Mouse (Mus musculus): ENCODE data around the gene Gramd1a. TPM values are rescaled to one million over a fixed set of nuclear protein-coding genes. Genes with fewer than 3 reads are reported as not detected.
A peak's percentile ranks its signal among the peaks of the same experiment; 100 is the strongest.

Gramd1a gene
- 10 to 100 TPM; 42.8 to 45.8 TPM for total RNA-seq (2021)
- long read RNA-seq, experiment 1, partial matches to known transcripts = 11 of 57 reads
- long read RNA-seq, experiment 1, other reads (novel, unspliced or antisense) = 46 of 57 reads
- long read RNA-seq, experiment 2, partial matches to known transcripts = 18 of 66 reads
- long read RNA-seq, experiment 2, other reads (novel, unspliced or antisense) = 48 of 66 reads

DNA sequence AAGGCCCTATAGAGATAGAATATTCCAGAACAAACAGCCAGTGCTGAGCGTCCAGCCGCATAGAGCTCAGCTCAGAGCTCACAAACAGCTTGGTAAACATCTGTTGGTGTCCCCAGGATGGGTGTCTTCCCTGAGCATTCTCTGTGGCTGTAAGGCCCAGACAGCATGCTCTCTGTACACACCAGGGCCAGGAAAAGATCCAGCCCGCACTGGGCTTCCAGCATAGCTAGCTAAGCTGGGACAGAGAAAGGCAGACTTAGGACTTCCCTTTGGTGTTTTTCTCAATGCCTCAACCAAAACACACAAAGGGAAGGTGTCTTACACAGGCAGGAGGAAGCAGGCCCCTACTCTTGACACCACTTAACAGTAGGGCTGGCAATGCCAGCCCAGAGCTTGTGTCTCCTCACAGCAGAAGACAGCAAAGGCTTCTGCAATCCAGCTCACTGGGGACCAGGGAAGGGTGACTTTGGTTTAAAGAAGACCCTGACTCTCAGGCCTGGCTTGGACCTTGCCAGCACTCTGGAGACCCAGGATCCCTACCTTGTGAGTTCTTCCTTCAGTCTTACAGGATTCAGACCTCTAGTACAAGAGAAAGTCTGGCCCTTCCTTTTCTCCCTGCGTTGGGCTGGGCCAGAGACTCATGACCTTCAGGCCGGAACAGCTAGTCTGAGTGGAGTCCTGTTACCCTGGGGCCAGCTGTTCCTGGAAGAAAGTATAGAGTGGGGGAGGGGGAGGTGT lies at the start of gene Gramd1a:
Gene Gramd1a, minus strand, starts transcription at position 601 of the 738 bp plus-strand sequence.
- no peak for DNase-seq (ENCODE audit: low spot score in 2 of 2)

DNA sequence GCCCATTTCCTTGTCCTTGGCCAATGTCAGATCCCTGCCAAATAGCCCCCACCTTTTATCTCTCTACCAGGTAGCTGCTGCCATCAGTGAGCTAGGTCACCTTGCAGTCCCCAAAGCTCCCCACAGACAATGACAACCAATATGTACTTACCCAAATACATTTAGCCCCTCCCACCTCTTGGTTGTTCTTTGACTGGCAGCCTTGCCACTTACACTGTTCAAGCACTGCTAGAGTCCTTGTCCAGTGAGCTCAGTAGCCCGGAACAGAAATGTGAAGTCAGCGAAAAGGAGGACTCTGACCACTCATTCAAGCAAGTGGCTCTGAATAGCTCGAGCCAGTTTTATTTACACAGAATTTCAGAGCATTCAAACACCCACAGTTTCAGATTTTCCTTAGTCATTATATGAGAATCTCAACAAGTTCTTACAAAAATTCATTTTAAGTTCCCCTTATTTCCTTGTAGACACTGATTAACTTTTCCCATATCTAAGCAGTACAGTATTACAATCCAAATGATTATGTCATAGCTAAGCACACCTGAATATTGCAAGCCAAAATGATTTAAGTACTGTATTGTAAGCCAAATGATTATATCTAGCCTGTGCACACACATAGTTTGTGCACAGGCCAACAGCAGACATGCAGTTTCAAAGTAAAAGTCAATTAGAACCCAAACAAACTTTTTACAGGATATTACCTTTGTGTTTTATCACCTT lies 40.1 kb upstream of the Gramd1a start:
- no peak for DNase-seq (ENCODE audit: low spot score in 2 of 2)

DNA sequence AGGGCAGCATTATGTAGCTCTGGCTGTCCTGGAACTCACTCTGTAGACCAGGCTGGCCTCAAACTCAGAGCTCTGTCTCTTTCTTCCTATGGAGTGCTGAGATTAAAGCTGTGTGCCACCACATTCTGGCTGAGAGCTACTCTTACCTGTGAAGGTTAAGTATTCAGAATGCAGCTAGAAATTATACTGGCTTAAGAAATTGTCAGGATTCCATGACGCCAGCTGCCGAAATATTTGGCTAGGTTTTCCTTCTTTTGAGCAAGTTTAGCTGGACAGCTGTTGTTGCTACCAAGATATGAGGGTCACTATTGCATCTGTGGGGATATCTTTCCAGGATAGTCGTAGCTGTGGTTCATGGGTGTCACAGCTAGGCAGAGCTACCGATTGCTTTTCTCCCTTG lies 29.0 kb upstream of the Gramd1a start:
- no peak for DNase-seq (ENCODE audit: low spot score in 2 of 2)

DNA sequence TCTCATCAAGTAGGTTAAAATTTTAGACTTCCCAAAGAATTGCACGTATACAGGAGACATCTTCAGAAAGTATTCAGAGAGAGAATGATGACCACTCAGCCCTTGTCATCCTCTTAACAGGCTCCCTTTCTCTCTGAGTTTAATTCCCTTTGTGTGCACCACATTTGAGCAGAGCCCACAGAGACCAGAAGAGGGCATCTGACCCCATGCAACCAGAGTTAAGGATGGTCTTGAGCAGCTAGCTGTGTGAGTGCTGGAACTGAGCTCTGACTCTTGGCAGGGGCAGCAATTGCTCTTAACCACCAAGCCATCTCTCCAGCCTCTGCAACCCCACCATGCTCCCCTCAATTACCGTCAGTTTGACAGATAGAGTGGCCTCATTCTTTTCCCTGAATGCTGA lies 27.2 kb upstream of the Gramd1a start:
- DNase-seq (ENCODE audit: low spot score in 2 of 2) = no peak

DNA sequence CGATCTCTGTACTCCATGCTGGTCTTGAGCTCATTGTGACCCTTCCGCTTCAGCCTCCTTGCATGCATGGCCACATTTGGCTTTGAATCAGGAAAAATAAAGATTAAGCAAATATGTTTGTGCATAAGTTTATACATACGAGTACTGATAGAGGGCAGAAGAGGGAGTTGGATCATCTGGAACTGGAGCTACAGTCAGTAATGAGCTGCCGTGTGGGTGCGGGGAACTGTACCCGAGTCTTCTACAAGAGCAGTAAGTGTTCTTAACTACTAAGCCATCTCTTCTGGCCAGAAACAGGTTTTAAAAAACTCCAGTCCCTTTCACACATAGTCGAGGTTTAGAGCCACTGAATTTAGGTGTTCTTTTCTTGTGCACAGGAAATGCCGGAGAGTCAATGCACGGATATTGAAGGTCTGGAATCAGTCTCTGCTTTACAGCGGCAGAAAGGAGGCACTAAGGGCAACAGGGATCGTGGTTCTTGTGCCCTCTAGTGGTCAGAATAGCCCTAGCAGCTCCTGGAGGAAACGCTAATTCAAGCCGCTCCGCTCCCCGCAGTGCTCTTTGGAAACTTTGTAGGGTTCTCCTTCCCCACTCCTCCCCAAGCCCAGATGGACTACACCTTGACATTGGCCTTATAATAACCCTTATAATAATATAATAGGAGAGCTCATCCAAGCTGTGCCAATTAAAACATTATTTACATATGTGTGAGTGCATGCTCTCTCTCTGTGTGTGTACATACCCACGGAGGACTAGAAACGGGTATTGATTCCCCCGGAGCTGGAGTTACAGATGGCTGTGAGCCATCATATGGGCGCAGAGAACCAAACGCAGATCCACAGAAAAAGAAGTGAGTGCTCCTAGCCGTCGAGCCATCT lies 21.4 kb upstream of the Gramd1a start:
- peak; percentile 56 to 72 for DNase-seq (ENCODE audit: low spot score in 2 of 2)

DNA sequence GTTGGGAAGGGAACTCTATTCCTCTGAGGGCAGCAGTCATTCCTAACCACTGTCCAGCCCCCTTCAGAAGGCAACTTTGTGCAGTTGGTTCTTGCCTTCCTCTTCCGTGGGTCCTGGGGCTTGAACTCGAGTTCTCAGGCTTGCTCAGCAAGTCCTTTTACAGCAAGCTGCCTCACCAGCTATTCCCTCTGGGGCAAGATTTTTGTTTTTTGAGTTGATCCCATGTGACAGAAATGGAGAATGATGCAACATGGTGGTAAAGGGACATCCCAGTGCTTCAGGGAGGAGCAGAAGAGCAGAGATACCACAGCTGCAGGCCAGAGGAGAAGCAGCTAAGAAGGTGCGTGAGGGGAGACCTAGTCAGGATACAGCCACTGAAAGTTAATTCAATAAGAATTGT lies 19.4 kb upstream of the Gramd1a start:
- DNase-seq (ENCODE audit: low spot score in 2 of 2) = no peak

DNA sequence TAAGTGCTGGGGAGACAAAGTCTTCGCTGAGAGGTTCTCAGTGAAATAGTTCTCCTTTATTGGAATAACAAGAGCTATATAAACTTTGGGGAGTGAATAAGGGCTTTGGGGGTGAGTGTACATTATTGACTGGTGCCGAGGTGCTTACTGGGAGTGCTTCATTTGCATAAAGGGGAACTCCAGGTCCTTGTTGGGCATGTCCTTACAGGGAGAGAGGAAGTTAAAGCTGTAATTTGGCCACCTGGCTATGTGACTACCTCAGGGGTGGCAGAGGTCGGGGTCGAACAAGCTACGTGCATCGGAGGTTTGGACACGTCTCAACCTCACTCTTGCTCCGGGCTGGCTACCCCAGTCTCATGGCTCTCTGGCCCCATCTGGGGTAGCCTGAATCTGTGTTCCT lies 18.8 kb upstream of the Gramd1a start:
- DNase-seq (ENCODE audit: low spot score in 2 of 2) = no peak

DNA sequence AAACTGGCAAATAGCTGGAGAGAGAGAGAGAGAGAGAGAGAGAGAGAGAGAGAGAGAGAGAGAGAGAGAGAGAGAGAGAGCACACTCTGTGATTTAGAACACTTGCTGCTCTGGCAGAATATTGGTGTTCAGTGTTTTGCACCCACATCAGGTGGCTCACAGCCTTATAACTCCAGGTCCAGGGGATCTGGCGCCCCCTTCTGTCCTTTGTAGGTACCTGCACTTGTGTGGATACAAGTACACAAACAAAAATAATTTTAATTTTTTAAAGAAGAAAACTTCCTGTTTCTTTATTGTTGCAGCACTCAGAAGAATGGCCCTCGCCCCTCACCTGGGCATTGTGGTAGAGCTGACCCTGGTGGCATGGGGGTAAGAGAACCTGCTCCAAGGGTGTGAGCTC lies 16.5 kb upstream of the Gramd1a start:
- DNase-seq (ENCODE audit: low spot score in 2 of 2) = no peak

DNA sequence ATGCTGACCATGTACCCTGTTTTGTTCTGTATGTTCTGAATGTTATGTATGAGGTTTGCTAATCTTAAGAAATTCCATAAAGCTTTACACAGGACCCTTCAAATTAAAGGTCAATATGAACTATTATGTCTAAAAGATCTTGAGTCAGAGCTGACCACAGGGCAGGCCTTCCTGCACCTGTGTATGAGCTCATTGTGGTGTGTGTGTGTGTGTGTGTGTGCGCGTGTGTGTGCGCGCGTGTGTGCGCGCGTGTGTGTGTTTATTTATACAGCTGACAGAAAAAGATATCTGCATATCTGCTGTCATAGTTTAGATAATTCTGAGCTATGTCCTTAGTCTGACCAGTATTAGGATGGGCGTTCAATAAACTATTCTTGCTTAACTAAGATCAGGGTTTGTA lies 14.8 kb upstream of the Gramd1a start:
- DNase-seq (ENCODE audit: low spot score in 2 of 2) = no peak

DNA sequence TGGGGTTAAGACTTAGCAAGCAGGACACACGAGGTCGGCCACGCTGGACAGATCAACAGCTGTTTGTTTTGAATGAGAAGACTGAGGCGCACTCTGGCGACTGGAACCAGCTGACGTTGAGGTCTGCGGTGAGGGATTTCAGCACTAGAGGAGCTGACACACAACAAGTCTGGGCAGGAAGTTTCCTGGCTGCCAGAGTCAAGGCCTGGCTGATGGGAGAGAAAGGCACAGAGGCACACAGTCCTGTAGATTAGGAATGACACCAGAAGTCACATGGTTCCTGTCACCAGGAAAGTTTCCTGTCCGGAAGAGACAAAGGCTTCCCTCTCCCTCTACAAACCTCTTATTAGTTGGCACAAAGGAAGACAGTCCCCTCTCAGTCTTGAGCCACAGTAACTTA lies 12.7 kb upstream of the Gramd1a start:
- peak in 1 of 2 experiments; percentile 23 for DNase-seq (ENCODE audit: low spot score in 2 of 2)

DNA sequence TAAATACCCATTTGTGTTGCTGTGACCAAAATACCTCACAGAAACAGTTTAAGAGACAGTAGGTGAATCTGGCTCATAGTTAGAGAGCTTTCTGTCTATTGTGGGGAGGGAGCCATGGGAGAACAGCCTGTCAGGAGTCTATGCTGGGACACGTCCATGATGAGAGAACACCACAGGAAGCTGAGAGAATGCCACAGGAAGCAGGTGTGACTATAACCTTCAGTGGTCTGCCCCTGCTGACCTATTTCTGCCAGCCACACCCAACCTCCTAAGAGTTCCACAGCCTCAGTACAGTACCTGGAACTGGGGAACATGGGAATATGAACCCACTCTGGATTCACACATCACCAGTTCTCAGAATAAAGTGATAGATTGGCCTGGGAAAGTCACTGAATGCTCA lies 9.1 kb upstream of the Gramd1a start:
- DNase-seq (ENCODE audit: low spot score in 2 of 2) = no peak

DNA sequence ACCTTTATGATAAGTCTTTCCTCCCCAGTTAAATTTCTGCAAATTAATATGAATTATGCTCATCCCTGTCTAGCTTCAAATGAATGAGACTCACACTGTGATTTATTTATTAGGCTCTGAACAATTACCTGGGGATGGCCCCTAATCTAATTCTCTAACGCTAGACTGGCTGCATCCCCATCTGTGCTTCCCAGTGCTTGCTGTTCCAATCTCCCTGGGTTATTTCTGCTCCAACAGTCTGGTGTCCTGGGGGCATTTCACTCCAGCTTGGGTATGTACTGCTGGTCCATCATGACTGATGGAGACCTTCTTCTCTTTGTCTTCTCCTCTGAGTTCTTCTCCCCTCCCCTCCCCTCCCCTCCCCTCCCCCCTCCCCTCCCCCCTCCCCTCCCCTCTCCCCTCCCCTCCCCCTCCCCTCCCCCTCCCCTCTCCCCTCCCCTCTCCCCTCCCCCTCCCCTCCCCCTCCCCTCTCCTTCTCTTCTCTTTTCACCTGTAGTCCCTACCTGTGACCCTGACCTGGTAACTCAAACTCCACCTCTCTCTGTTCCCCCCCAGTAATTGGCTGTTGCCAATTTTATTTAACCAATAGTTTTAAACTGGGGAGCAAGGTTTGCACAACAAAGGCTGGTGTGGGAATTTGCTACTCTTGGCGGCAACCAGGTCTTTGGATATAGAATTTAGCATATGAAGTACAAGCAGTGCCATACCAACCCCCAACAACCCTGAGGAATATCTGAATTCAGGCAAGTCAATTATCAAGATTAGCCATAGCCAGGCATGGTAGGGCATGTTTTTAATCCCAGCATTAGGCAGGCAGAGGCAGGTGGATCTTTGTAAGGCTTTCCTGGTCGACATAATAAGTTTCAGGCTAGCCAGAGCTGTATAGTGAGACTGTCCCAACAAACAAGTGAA lies 8.2 kb upstream of the Gramd1a start:
- no peak for DNase-seq (ENCODE audit: low spot score in 2 of 2)

DNA sequence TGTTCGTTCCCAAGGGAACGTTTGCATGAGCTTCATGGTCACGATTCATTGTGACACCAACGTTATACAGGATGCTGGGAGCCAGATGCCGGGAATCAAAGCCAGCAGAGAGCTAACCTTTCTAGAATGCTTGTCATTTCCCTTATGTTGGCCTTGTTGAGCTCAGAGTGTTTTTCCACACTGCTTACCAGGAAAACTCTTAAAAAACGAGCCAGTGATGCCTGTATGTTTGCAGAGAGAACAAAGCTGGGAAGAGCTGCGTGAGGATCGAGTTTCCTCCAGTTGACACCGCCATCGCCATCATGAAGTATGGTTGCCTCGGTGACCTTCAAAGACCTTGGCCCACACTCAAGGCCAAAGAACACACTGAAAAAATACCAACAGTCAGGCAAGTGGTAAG lies 6.6 kb upstream of the Gramd1a start:
- no peak for DNase-seq (ENCODE audit: low spot score in 2 of 2)

DNA sequence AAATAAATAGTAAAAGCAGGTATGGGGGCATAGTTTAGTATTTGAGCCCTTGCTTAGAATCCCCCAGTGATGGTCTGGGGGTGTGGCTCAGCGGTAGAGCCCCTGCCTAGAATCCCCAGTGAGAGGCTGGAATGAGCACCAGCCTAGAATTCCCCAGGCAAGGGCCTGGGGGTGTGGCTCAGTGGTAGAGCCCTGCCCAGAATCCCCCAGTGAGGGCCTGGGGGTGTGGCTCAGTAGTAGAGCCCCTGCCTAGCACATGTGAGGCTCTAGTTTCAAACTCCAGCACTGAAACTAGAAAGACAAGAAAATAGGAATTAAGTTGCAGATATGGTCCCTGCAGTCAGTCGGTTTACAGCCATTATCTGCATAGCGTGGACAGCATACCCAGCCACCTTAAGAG lies 6.1 kb upstream of the Gramd1a start:
- no peak for DNase-seq (ENCODE audit: low spot score in 2 of 2)

DNA sequence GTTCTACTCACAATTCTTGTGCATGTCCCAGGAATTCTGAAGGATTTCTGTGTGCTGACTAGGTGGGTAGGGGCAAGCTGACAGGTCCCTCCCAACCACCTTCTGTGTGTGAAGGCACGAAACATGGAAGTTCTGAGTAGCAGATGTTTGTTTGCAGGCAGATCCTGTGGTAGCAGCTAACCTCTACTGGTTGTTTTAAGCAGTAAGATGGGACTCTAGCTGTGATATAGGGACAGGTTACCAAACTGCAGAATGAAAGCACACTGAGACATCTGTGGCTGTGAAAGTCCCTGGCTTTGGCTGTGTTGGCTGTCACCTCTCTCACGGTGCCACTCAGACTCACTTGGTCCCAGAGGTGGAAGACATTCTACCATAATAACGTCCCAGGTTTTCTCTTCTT lies 5.5 kb upstream of the Gramd1a start:
- no peak for DNase-seq (ENCODE audit: low spot score in 2 of 2)

DNA sequence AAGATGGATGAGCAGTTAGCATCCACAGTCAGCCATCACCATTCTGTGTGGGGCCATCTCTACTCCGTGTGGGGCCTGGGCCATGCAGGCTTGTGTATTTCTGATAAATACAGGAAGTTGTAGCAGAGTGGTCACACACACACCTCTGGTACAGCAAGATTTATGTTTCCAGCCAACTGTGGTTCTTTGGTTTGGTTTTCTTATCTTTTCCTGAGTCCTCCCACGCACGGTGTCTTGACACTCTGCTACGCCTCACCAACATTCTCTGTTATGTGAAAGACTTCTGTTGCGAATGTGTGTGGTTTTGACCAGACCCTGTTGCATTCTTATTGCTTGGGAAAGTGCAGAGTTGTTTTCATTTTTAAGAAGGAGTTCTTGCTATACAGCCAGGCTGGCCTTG lies 5.1 kb upstream of the Gramd1a start:
- no peak for DNase-seq (ENCODE audit: low spot score in 2 of 2)

DNA sequence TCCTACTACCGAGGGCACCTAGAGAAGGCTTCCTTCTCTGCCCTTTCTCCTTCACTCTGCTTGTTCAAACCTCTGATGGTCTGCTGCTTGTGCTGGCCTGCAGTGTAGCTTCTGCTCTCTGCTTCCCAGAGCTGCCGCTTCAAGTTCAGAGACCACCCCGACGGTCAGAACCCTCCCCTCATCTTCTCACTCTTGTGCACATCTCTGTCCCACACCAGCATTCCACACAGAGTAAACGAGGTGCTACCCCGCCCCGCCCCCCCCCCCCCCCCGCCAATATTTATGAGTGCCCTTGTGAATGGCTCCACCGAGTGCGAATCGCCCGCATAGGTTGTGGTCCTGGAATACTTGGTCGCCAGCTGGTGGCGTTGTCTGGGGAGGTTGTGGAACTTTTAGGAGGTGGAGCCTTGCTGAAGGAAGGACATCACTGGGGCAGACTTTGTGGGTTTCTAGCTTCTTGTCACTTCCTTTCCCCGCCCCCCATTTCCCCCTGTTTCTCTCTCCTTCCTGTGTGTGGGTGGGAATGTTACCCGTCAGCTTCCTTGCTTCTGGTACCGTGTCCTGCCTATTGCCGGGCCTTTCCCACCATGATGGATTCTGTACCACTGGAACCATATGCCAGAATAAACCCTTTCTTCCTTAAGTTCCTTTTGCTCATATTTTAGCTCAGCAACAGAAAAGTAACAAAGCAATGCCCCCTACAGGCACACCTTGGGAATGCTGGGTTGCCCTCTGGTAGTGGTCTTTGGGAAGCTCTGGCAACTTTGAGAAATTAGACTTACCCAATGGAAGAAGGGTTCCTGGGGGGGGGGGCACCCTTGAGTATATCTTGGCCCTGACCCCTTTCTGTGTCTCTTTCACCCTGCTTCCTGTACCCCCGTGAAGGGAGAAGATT lies 585 bp upstream of the Gramd1a start:
- no peak for DNase-seq (ENCODE audit: low spot score in 2 of 2)

DNA sequence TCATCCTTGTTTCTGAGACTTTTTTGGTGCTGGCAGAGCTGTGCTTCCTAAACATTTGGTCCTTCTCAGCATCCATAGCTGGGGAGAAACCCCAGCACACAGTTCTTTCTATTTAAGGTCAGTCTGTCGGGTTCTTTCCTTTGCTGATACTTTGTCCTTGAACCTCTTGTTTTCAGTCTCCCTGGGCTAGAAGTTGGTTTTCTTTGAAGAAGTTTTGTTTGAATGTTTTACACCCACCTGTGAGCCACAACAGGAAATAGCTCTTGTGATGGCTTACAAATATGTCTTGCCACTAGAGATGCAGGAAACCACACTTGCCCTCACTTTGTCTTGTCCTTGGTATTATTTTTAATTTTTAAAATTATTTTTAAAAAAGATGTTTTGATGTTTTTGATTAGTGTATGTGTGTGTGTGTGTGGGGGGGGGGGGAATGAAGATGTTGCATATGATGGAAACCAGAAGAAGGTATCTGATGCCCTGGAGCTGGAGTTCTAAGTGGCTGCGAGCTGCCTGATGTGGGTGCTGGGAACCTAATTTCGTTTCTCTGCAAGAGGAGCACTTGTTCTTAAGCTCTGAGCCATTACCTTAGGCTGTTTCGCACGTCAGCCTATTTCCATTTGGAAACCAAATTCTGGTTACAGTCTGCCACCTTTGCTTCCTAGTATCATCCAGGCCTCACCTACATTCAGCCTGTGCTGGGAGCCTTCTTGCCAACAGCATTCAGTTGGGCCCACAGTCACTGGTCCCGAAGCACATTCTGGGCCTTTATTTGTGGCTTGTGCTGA lies 2.0 kb downstream of the Gramd1a start:
- DNase-seq (ENCODE audit: low spot score in 2 of 2) = no peak
